Mouse (Mus musculus) intestine, postnatal 0 days (tissue): ENCODE measurements at regions not wholly inside any gene's neighbourhood (a gene's known extent, or its start where the extent isn't known, plus 50 kb on each side); places are given as distances from the start of the nearest gene placed in this dataset.
"Not testable (repeated sequence)": the region's sequence is repeated elsewhere in the genome, so short reads cannot be mapped to it uniquely, and the experiment has no call there.

Experiments used
- ATAC-seq: fragments of 200-750 bp; cut with Nextera tagmentation; 2 replicates; pipeline ENCODE4 v1.8.0; 2017; ENCODE audit warnings: mild to moderate bottlenecking, moderate TSS enrichment, moderate library complexity
- H3K27ac ChIP-seq: fragments of 300-500 bp; sonication (generic); 2 replicates; pipeline ENCODE4 v1.5.1; 2014; ENCODE audit warnings: mild to moderate bottlenecking, low read depth, low read length, moderate library complexity
- H3K27me3 ChIP-seq: fragments of 300-500 bp; sonication (generic); replicated peaks from 2 replicates; pipeline ENCODE4 v1.6.1; 2014; ENCODE audit warnings: low read length, mixed read lengths; ENCODE audit not compliant: control insufficient read depth, insufficient read depth
- H3K36me3 ChIP-seq: fragments of 300-500 bp; sonication (generic); 2 replicates; pipeline ENCODE4 v1.6.1; 2014; ENCODE audit warnings: mild to moderate bottlenecking, moderate library complexity; ENCODE audit not compliant: control insufficient read depth, insufficient read depth
- H3K4me1 ChIP-seq: fragments of 300-500 bp; sonication (generic); replicated peaks from 2 replicates; pipeline ENCODE4 v1.6.1; 2014; ENCODE audit warnings: antibody characterized with exemption, low read length, mixed read lengths; ENCODE audit not compliant: control insufficient read depth, insufficient read depth
- H3K4me2 ChIP-seq: fragments of 300-500 bp; sonication (generic); replicated peaks from 2 replicates; pipeline ENCODE4 v1.6.1; 2014; ENCODE audit warnings: low read depth, mild to moderate bottlenecking, moderate library complexity
- H3K4me3 ChIP-seq: fragments of 300-500 bp; sonication (generic); 2 replicates; pipeline ENCODE4 v1.5.1; 2014; ENCODE audit warnings: low read depth, low read length
- H3K9ac ChIP-seq: fragments of 300-500 bp; sonication (generic); 2 replicates; pipeline ENCODE4 v1.6.1; 2014; ENCODE audit warnings: mild to moderate bottlenecking, low read depth, low read length
- H3K9me3 ChIP-seq: fragments of 300-500 bp; sonication (generic); 2 replicates; pipeline ENCODE4 v1.6.1; 2016; ENCODE audit warnings: mixed run types; ENCODE audit not compliant: control insufficient read depth
- CTCF ChIP-seq: sonication (generic); IDR thresholded peaks from 2 replicates; pipeline ENCODE4 v1.5.1; 2016; ENCODE audit warnings: low read depth, mild to moderate bottlenecking, control low read depth, antibody characterized with exemption, moderate library complexity
- WGBS: fragments of 180-500 bp; shearing (Covaris S2); extraction: QIAGEN DNeasy Blood & Tissue Kit; methylation state at CpG from one replicate; pipeline ENCODE4 v1.1.7; 2014; 5-methylcytosine and 5-hydroxymethylcytosine counted together

GRCm38 (mm10) chr16:19065543-19066141 lies 188.8 kb downstream of the Hira start:
- Histone ChIP-seq H3K27me3 (no peaks in the 10 kb centered on the region), H3K27ac (no peak overlapping the region), H3K4me1 (no peaks in the 10 kb centered on the region), H3K4me3 (no peak overlapping the region), H3K9ac (no peak overlapping the region), H3K36me3 (no peaks in the 10 kb centered on the region), H3K4me2 (no peak overlapping the region), H3K9me3 (no peaks in the 10 kb centered on the region)
- TF ChIP-seq CTCF = no peak
- ATAC-seq = no peak
- 71% methylated on average over 2 of the region's 2 CpGs for WGBS

DNA sequence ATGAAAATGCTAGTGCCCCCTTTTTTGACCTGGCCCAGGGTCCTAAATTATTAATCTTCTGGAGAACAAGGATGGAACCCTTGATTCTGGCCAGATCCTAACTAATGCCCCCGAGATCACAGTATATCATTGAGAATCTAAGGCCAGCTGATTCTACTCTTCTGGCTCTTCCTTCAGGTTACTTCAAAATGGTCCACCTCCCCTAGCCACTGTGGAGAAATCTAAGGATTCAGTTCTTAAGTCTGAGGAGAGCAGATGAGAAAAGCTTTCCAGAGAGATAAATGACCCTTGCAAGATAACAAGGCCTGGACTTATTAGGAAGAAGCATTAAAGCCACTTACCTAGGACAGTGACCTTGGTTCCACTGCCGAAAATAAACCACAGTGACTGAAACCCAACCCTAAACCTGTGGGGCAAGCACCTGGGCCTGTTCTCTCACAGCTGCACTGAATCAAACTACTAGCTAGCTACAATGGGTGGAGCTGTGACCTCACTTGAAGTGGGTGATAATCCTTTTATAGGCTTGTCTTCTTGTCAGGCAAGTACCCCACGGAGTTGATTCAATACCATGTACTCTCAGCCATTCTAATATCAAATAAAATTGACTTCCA lies 190.0 kb downstream of the Hira start:
- 51% methylated on average over 3 of the region's 3 CpGs for whole genome bisulfite sequencing
- ATAC-seq = no peak
- Histone ChIP-seq H3K27me3 (no peaks in the 10 kb centered on the region), H3K9me3 (no peaks in the 10 kb centered on the region), H3K4me2 (no peak overlapping the region), H3K4me1 (no peaks in the 10 kb centered on the region), H3K27ac (no peak overlapping the region), H3K36me3 (no peaks in the 10 kb centered on the region), H3K4me3 (no peak overlapping the region), H3K9ac (no peak overlapping the region)
- no peak for TF ChIP-seq CTCF

DNA sequence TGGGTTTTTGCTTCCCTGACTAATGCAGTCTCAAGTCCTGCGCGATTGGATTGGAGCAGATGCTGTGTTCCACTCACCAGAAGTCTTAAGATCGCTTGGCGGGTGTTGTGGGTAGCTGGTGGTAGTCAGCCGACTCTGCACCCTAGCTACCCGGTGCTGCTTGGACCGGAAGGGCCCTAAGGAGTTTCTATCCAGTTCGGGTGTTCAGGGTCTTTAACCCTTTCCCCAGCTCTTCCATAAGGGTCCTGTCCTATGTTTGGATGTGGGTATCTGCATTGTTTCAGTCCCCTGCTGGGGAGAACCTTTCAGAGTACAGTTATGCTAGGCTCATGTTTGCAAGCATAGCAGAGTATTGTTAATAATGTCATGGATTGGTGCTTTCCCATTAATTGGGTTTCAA lies 206.7 kb downstream of the Hira start:
- H3K4me2 ChIP-seq, H3K4me1 ChIP-seq, H3K27ac ChIP-seq, H3K27me3 ChIP-seq, H3K9me3 ChIP-seq, H3K9ac ChIP-seq, H3K4me3 ChIP-seq, ATAC-seq, H3K36me3 ChIP-seq: not testable (repeated sequence)
- 71% methylated on average over 8 of the region's 8 CpGs for WGBS

DNA sequence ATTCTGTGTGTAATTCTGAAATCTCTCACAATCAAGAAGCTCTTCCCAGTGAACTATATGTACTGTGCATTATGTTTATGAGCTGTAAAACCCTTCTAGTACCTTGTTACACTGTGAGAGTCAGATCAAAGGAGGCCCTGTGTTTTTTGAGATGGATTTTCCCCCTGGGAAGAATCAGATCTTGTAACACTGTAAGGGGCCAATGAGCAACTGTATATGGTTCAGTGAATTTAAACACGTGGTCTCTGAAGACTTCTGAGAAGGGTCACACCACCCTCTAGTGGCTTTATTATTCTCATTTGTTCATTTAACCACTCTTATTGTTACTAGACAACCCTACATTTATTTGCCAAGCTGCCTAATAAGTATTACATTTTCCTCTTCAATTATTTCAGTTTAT lies 211.1 kb downstream of the Hira start:
- Histone ChIP-seq H3K27me3 (no peaks in the 10 kb centered on the region), H3K4me1 (no peaks in the 10 kb centered on the region), H3K27ac (no peak overlapping the region), H3K9ac (no peak overlapping the region), H3K36me3 (no peaks in the 10 kb centered on the region), H3K9me3 (no peaks in the 10 kb centered on the region), H3K4me2 (no peak overlapping the region), H3K4me3 (no peak overlapping the region)
- 0 out of 2 replicates have a peak, but pooled peaks have one; percentile 26 for TF ChIP-seq CTCF
- 6% methylated on average over 1 of the region's 1 CpGs for WGBS
- ATAC-seq = no peak
